Mouse (Mus musculus) WW6 (cell line): ENCODE measurements around the gene Guca1a.
"Not testable (repeated sequence)": the region's sequence is repeated elsewhere in the genome, so short reads cannot be mapped to it uniquely, and the experiment has no call there.

ENCODE experiments used
- DNase-seq: peaks from one replicate; pipeline ENCODE4 v3.0.0-alpha.2; 2013; ENCODE audit warnings: low read depth, low spot score

The Guca1a gene

GRCm38 (mm10) chr17:47400451-47400850 is at the start of gene Guca1a:
Gene Guca1a (minus strand): TSS chr17:47400584.
- DNase-seq, result no peak

DNA sequence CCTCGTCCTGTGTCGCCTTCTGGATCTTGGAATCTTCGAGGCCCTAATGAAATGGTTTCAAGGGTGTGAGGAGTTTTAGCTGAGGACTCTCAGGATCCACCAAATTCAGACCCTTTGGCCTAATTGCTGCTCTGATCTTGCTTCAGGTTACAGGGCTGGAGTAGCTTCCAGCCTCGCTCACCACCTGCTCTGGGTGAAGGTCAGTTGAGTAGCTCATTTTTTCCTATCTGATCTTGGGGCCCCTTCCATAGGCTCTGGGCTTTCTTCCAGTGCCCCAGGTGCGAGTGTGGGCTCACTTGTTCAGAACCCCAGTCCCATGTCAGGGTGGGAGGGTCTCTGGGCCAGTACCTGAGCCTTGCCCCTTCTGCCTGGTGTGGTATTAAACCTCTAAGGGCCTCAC is 49.0 kb upstream of the Guca1a start:
- DNase-seq, result no peak

- no peak for DNase-seq
These were observed 48.4 kb upstream of the Guca1a start for GRCm38 (mm10) chr17:47448523-47449372.

DNA sequence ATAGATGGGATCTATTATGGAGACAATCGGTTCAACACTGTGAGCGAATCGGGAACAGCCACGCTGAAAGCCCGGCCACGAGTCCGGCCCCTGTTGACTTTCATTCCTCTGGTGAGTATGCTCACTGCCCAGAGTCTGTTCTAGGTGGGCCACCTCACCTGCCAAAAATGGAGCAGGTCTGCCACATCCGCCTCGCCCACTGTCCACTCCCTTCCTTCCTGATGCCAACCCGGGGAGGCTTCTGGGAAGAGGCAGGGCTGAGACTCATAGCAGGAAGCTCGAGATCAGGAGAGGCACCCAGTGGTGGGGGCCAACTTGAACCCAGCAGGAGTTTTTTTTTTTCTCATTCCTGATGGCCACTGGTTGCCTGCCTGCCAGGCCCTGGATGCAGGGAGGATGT is 46.2 kb upstream of the Guca1a start:
- no peak for DNase-seq

- DNase-seq, result no peak
These were observed 45.6 kb upstream of the Guca1a start for GRCm38 (mm10) chr17:47446025-47446424.

DNA sequence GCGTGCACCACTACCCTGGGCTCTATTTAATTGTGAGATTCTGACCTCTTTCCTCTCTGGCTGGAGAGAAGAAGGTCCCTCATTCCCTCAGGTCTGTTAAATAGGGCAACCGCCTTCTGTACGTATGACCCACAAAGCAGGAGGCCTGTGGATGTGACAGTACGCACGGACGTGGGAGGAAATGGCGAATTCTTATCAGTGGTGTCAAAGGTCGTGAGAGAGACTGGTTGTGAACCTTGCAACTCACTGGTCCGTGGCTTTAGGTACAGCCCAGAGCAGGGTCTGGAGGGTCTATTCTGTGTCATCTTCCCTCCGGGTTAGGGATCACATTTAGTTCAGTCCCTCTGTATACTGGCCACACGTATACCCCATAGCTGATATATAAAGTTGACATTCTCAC is 45.1 kb upstream of the Guca1a start:
- DNase-seq, result no peak

DNA sequence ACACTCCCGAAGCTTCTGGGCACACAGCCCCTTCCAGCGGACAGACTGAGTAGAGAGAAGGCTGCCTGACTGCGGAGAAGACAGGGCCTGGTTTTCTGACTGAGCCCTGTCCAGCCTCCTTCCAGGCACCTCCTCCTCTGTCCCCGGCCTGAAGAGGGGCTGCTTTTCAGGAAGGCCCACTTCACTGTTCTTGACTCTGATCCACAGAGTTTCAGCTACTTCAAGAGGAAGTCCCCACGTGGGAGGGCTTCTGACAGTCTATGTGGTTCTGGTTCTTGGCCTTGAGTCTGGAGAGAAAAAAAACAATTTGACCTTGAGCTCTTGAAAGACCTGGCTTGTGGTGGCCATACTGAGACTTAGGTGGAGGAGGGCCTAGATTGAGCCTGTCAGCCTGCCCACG is 43.7 kb upstream of the Guca1a start:
- DNase-seq, result no peak

DNA sequence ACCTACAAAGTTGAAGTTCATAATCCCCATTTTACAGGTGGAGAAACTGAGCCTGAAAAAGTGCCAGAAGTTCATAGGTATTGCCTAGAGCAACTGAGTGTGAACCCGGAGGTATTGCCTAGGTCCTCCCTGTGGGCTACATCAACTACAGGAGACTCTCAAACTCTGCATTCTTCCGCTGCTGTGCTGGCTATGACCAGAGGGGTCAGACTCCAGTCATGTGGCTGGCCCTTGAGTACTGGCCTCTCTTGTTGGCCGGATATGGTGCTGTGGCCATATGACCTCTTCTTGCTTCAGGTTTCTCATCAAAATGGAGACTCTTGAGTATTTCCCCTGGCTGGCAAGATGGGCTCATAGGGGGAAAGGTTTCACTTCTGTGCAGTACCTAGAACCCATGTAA is 41.9 kb upstream of the Guca1a start:
- no peak for DNase-seq

DNA sequence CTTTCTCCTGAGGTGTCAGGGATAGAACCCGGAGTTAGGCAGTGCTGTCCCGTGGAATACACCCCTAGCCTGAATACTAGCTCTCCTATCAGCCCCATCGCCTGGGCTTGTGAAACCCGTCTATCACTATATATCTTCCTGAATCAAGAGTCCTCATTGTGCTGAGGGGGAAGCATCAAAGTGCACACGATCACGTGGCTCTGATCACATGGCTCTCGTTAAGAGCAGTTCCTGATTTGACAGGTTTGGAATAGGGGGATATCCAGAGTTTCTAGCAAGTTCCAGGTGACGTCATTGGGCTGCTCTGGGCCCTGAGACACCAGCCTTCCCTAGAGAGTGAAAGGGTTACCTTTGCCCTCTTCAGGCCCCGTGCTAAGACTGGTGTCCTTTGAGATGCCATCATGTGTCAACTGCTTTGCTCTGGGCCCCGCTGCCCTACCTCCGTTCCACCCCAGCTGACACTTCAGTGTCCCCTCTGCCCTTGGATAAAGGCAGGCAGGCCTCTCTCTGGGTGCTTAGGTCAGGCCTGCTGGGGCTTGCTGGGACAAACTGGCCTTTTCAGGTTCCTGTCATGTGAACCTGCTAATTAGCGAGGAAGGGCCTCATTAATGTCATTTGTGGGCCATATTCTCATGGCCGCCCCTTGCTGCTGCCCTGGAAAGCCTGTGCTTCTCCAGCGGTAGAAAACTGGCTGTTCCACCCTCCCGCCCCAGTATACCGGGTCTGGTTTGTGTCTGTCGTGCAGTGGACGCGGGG is 41.1 kb upstream of the Guca1a start:
- no peak for DNase-seq

GRCm38 (mm10) chr17:47440359-47440890 is 40.0 kb upstream of the Guca1a start:
- peak; percentile 20 for DNase-seq

DNA sequence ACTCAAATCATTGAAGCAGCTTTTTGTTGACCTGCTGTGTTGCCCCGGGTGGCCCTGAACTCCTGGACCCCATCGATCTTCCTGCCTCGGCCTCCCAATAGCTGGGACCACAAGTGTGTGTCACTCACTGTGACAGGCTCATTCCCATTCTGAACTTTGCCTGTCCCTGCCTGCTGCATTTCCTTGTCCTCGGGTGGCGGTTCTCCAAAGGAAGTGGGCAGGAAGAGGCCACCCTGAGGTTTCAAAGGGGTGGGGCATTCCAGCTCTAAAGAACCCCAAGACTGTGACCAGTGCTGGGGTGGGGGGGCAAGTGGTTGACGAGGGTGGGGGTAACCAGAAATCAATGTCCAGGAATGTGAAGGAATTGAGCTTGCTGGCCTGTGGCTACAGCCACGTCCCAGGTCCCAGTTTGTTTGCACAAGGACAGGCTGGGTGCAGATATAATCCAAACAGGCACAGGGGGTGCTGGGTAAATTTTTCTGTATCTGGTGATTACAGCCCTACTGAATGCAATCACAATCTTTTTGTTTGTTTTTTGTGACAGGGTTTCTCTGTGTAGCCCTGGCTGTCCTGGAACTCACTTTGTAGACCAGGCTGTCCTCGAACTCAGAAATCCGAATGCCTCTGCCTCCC is 39.1 kb upstream of the Guca1a start:
- no peak for DNase-seq

DNA sequence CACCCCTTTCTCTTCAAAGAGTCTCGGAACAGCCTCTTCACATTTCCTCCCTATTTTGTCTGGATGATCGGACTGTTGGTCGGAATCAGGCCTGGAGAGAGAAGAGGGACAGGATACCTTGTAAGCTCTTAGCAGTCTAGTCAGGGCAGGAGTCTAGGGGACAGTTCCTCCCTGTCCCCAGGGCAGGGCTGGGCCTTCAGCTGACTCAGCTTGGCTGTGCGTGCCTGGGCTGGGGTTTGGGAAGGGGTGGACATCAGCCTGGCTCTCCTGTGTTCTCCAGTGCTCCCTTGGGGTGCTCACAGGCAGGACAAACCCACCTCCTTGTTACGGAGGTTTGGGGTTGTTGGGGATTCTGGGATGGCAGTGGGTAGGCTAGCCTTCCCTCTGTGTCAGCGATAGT is 38.2 kb upstream of the Guca1a start:
- DNase-seq, result no peak

DNA sequence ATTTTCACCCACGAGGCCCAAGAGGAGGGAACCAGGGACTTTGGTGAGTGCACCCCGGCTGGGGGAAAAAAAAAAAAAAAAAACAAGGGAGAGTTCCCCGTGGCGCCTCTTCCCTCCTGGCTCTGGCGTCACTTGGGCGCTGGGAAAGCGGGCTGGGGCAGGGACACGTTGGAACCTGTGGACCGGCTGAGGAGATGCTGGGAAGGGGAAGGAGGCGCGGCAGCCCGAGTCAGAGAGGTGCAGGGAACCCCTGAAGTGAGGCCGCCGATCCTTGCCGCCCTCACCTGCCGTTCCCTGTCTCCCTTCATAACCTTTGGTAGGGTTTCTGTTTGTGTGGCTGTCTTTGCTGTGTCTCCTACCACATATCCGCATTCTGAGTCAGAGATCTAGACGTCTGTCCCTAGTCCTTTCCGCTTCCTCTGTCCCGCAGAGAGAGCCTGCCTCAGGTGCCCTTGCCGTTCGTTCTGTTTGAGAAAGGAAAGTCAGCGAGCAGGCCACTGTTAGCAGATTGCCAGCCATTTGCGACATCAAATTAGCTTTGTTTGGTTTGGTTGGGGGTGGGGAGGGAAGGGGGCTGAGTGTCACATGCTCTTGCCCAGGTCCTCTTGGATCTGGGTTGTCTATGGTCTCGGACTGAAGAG is 36.6 kb upstream of the Guca1a start, which contains the start of gene 1700001C19Rik:
Gene 1700001C19Rik (minus strand): TSS at position 470 of the 641 bp plus-strand sequence.
- no peak for DNase-seq

DNA sequence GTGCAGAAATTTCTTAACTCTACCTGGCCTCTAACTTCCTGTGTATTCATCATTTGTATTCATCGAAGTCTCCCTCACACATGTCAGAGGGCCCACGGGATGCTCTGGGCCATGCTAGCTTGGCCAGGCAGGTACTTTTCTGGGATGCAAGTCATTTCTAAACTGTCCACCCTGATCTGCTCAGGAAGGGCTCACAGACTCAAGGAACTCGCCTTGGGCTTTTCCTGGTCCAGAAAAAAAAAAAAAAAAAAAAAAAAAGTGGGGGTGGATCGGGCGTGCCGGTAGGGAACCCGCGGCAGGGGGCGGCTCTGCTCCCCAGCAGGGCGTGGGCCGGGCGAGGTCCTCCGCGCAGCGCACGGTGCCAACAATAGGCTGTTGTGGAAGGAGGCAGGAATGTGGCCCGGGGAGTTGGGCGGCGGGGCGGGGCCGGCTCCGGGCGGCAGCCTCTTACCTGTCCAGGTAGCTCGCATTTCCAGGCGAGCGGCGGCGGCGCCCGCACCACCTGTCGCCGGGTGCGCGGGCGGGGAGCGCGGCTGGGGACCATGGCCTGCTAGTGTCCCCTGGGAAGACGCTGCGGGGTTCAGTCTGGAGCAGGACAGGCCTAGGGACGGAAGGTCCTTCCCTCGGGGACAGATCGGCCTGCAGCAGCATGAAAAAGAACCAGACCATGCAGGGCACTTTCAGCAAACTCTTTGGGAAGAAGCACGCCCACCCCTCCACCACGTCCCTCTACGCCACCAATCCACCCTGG is 35.9 kb upstream of the Guca1a start, which contains the start of gene AI661453:
Gene AI661453 (plus strand): TSS at position 460 of the 751 bp plus-strand sequence.
- no peak for DNase-seq

DNA sequence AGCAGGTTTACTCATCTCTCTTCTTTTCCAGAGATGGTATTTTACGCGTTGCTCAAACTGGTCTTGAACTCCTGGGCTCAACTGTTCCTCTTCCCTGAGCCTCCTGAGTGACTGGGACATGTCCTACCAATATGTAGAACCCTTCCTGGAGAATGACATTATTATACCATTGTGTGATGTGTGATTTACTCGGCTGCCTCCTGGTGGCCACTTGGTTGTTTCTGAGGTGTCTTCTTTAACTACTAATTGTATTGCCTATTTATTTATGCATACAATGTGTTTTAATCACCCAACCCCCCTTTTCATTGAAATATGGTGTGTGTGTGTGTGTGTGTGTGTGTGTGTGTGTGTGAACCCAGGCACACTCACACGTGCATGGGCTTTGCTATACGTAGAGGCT is 30.4 kb upstream of the Guca1a start:
- DNase-seq, result no peak

DNA sequence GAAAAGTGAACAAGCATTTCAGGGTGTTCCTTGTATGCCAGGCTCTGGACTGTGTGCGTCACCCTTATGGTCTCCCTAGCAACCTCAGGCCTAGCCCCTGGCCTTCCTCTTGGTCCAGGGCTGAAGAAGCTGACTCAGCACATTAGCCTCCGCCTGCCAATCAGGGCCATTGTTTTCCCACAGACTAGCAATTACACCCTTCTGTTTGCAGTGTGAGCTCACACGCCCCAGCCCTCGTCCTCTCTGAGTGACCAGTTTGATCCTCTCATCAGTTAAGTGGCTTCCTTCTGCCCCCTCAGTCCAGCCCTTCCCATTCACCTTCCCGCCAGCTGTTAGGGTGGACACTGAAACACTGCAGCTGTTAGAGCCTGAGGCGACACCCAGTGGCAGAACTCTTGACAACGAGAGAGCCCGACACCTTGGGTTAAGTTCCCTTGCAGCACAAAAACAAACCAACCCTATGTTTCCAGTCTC is 28.5 kb upstream of the Guca1a start:
- no peak for DNase-seq

DNA sequence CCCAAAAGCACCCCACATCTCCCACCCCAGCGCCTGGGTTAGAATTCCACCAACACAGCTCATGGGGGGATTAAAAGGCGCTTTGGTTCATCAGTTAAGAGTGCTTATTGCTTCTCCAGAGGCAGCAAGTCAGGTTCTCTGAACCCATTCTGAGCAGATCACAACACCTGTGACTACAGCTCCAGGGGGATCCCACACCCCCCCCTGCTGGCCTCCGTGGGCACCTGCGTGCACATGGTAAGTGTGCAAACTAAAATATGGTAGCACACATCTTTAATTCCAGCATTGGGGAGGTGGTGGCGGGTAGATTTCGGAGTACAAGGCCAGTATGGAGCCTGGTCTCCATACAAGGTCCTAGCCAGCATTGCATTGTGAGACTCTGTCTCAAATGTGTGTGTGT is 26.9 kb upstream of the Guca1a start:
- DNase-seq, result no peak

DNA sequence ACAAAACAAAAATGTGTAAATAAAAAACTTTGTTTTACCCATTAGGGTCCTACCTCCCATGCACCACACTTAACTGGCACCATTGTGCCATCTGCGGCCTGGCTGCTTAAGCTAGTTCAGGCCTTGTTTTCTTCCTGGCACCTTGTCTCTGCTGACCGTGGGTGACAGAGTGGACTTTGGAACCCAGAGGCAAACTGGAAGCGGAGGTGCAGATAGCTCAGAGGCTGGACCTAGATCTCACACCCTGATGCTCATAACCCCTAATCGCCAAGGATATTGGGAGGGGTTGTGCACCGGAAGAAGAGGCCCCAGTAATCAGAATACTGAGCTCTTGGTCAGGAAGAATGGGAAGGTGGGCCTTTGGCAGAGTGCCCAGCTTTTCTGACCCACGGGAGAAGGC is 23.8 kb upstream of the Guca1a start:
- no peak for DNase-seq

GRCm38 (mm10) chr17:47422616-47423015 is 22.2 kb upstream of the Guca1a start:
- DNase-seq, result not testable (repeated sequence)

DNA sequence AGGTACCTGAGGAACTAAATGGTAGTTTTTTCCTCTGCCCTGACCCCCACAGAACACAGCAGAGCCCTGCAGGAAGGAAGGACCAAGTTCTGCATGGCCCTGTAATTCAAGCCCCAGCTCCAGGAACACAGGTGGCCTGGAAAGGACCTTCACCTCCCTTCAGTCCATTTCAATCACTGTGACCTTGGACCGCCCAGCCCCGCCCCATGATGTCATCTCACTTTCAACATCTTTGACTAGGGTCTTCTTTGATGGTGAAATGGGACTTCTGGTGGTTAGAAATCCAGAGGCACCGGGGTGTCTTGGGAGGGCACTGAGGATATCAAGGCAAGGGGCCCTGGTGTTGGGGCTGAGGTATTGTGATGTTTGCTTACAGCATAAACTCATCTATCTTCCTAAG is 21.2 kb upstream of the Guca1a start:
- no peak for DNase-seq

DNA sequence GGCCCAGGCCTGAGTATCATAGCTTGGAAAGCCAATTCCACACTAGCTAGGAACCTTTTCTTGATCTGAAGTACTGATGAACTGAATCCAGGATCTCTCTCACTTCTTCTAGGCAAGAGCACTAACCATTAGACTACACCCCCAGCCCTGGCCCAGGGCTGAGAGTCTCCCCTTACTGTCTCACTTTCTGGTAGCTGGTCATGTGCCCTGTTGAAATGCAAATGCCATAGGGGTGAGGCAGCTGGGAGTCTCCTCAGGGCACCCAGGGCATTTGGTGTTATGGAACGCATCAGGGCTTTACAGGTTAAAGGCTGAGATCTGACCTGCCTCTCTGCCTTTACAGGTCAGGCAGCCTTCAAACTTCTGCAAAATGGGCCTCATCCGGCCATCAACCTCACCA is 19.8 kb upstream of the Guca1a start:
- DNase-seq, result no peak
